Mouse (Mus musculus): ENCODE measurements around the gene Ubtf. TPM values are rescaled to one million over a fixed set of nuclear protein-coding genes. Genes with fewer than 3 reads are reported as not detected.

Ubtf gene
- polyA plus RNA-seq, 1 experiment from 2014 or later, result 93.8 TPM

- peak overlapping the region; percentile 99 for H3K9ac ChIP-seq
- H3K4me2 ChIP-seq, result peak overlapping the region; percentile 99
- H3K9me3 ChIP-seq (ENCODE audit: low read depth, low read length), result no peaks in the 10 kb centered on the region
- WGBS, result 16% methylated on average over 14 of the region's 14 CpGs
- peaks cover 7% of the 10 kb centered on the region; the same call in 1 of the 2 replicates for H3K4me1 ChIP-seq (ENCODE audit: insufficient read depth)
- no peaks in the 10 kb centered on the region for H3K27me3 ChIP-seq (ENCODE audit: insufficient read depth, low read length)
- peaks cover 49% of the 10 kb centered on the region for H3K36me3 ChIP-seq (ENCODE audit: insufficient read depth)
- TF ChIP-seq CTCF (IDR thresholded peaks at IDR 0.05; ENCODE audit: low read depth), result no peak
- H3K27ac ChIP-seq (ENCODE audit: low read depth), result peak overlapping the region; percentile 99
- H3K4me3 ChIP-seq (ENCODE audit: low read depth, low read length), result peak overlapping the region; percentile 98
- DNase-seq (peak; percentile 20), ATAC-seq (ENCODE audit: insufficient read depth) (no peak)
Observed at GRCm38 (mm10) chr11:102315690-102316571, 3.6 kb downstream of the Ubtf start.

GRCm38 (mm10) chr11:102314321-102314720 lies 5.2 kb downstream of the Ubtf start:
- DNase-seq, result no peak
- ATAC-seq (ENCODE audit: insufficient read depth), result no peak
- peaks cover 65% of the 10 kb centered on the region for H3K36me3 ChIP-seq (ENCODE audit: insufficient read depth)

GRCm38 (mm10) chr11:102312586-102312985 lies 7.0 kb downstream of the Ubtf start:
- no peak for DNase-seq
- H3K27ac ChIP-seq (ENCODE audit: low read depth), result no peak overlapping the region
- H3K36me3 ChIP-seq (ENCODE audit: insufficient read depth), result peaks cover 77% of the 10 kb centered on the region
- no peak for ATAC-seq (ENCODE audit: insufficient read depth)
- H3K4me1 ChIP-seq (ENCODE audit: insufficient read depth), result peaks cover 9% of the 10 kb centered on the region; the same call in 1 of the 2 replicates
- no peaks in the 10 kb centered on the region for H3K27me3 ChIP-seq (ENCODE audit: insufficient read depth, low read length)
- H3K9me3 ChIP-seq (ENCODE audit: low read depth, low read length), result no peaks in the 10 kb centered on the region
- 78% methylated on average over 6 of the region's 6 CpGs for WGBS
- H3K4me2 ChIP-seq, result no peak overlapping the region
- H3K9ac ChIP-seq, result no peak overlapping the region
- TF ChIP-seq CTCF (IDR thresholded peaks at IDR 0.05; ENCODE audit: low read depth), result no peak
- H3K4me3 ChIP-seq (ENCODE audit: low read depth, low read length), result no peak overlapping the region

More at GRCm38 (mm10) chr11:102314321-102314720, 5.2 kb downstream of the Ubtf start:
- no peak for TF ChIP-seq CTCF (IDR thresholded peaks at IDR 0.05; ENCODE audit: low read depth)
- H3K4me1 ChIP-seq (ENCODE audit: insufficient read depth), result peaks cover 9% of the 10 kb centered on the region; the same call in 1 of the 2 replicates
- 85% methylated on average over 12 of the region's 12 CpGs for WGBS
- H3K9ac ChIP-seq, result no peak overlapping the region
- H3K4me2 ChIP-seq, result no peak overlapping the region
- H3K9me3 ChIP-seq (ENCODE audit: low read depth, low read length), result no peaks in the 10 kb centered on the region
- no peaks in the 10 kb centered on the region for H3K27me3 ChIP-seq (ENCODE audit: insufficient read depth, low read length)
- no peak overlapping the region for H3K4me3 ChIP-seq (ENCODE audit: low read depth, low read length)
- no peak overlapping the region for H3K27ac ChIP-seq (ENCODE audit: low read depth)

- Histone ChIP-seq H3K4me3 (ENCODE audit: low read depth, low read length) (no peak overlapping the region), H3K27me3 (ENCODE audit: insufficient read depth, low read length) (no peaks in the 10 kb centered on the region), H3K9me3 (ENCODE audit: low read depth, low read length) (no peaks in the 10 kb centered on the region), H3K36me3 (ENCODE audit: insufficient read depth) (peaks cover 83% of the 10 kb centered on the region), H3K4me1 (ENCODE audit: insufficient read depth) (peaks cover 9% of the 10 kb centered on the region; the same call in 1 of the 2 replicates), H3K4me2 (no peak overlapping the region), H3K9ac (no peak overlapping the region), H3K27ac (ENCODE audit: low read depth) (no peak overlapping the region)
- no peak for TF ChIP-seq CTCF (IDR thresholded peaks at IDR 0.05; ENCODE audit: low read depth)
- WGBS, result 89% methylated on average over 4 of the region's 4 CpGs
- ATAC-seq (ENCODE audit: insufficient read depth) (no peak), DNase-seq (no peak)
Observed at GRCm38 (mm10) chr11:102311966-102312365, 7.6 kb downstream of the Ubtf start.

GRCm38 (mm10) chr11:102310768-102311695 lies 8.5 kb downstream of the Ubtf start:
- Histone ChIP-seq H3K27me3 (ENCODE audit: insufficient read depth, low read length) (no peaks in the 10 kb centered on the region), H3K4me3 (ENCODE audit: low read depth, low read length) (no peak overlapping the region), H3K9ac (no peak overlapping the region), H3K4me2 (peak overlapping the region; percentile 33; the same call in 1 of the 2 replicates), H3K27ac (ENCODE audit: low read depth) (no peak overlapping the region), H3K36me3 (ENCODE audit: insufficient read depth) (peaks cover 93% of the 10 kb centered on the region), H3K9me3 (ENCODE audit: low read depth, low read length) (no peaks in the 10 kb centered on the region), H3K4me1 (ENCODE audit: insufficient read depth) (peaks cover 8% of the 10 kb centered on the region; the same call in 1 of the 2 replicates)
- DNase-seq (peak; percentile 10), ATAC-seq (ENCODE audit: insufficient read depth) (no peak)
- no peak for TF ChIP-seq CTCF (IDR thresholded peaks at IDR 0.05; ENCODE audit: low read depth)
- WGBS, result 43% methylated on average over 38 of the region's 38 CpGs

- H3K9ac ChIP-seq, result peak overlapping the region; percentile 27
- no peak; the same call in 1 of the 2 replicates for TF ChIP-seq CTCF (IDR thresholded peaks at IDR 0.05; ENCODE audit: low read depth)
- peak overlapping the region; percentile 72; the same call in 1 of the 2 replicates for H3K27ac ChIP-seq (ENCODE audit: low read depth)
- DNase-seq (no peak), ATAC-seq (ENCODE audit: insufficient read depth) (no peak)
- H3K27me3 ChIP-seq (ENCODE audit: insufficient read depth, low read length), result no peaks in the 10 kb centered on the region
- no peaks in the 10 kb centered on the region for H3K9me3 ChIP-seq (ENCODE audit: low read depth, low read length)
- 83% methylated on average over 22 of the region's 22 CpGs for WGBS
- peak overlapping the region; percentile 62 for H3K4me2 ChIP-seq
- peaks cover 86% of the 10 kb centered on the region for H3K36me3 ChIP-seq (ENCODE audit: insufficient read depth)
- 0 out of 2 replicates have a peak, but pooled peaks cover 5% of the 10 kb centered on the region for H3K4me1 ChIP-seq (ENCODE audit: insufficient read depth)
- H3K4me3 ChIP-seq (ENCODE audit: low read depth, low read length), result peak overlapping the region; percentile 37
Observed at GRCm38 (mm10) chr11:102309821-102310617, 9.5 kb downstream of the Ubtf start.
